Mouse (Mus musculus) liver, postnatal 0 days (tissue): ENCODE results near the gene Pakap. TPM values are rescaled to one million over a fixed set of nuclear protein-coding genes. Genes with fewer than 3 reads are reported as not detected.

Experiments
- ATAC-seq: fragments of 200-750 bp; cut with Nextera tagmentation; 2 replicates; pipeline ENCODE4 v1.8.0; 2017; ENCODE audit warnings: mild to moderate bottlenecking, moderate library complexity
- DNase-seq: peaks from one replicate; pipeline ENCODE4 v3.0.0-alpha.2; 2016
- H3K27ac ChIP-seq: fragments of 300-500 bp; sonication (generic); 2 replicates; pipeline ENCODE4 v1.5.1; 2014; ENCODE audit warnings: antibody characterized with exemption, moderate library complexity, mild to moderate bottlenecking, low read depth
- H3K27me3 ChIP-seq: fragments of 300-500 bp; sonication (generic); 2 replicates; pipeline ENCODE4 v1.6.1; 2014; ENCODE audit warnings: low read length, control low read depth, mixed read lengths; ENCODE audit not compliant: insufficient read depth
- H3K36me3 ChIP-seq: fragments of 300-500 bp; sonication (generic); replicated peaks from 2 replicates; pipeline ENCODE4 v1.6.1; 2014; ENCODE audit warnings: mild to moderate bottlenecking, control low read depth, low read length, moderate library complexity, mixed read lengths; ENCODE audit not compliant: insufficient read depth
- H3K4me1 ChIP-seq: fragments of 300-500 bp; sonication (generic); 2 replicates; pipeline ENCODE4 v1.6.1; 2014; ENCODE audit warnings: antibody characterized with exemption, mild to moderate bottlenecking, control low read depth; ENCODE audit not compliant: insufficient read depth
- H3K4me2 ChIP-seq: fragments of 300-500 bp; sonication (generic); 2 replicates; pipeline ENCODE4 v1.6.1; 2014; ENCODE audit warnings: low read depth, mild to moderate bottlenecking, low read length, moderate library complexity, mixed read lengths
- H3K4me3 ChIP-seq: fragments of 300-500 bp; sonication (generic); 2 replicates; pipeline ENCODE4 v1.5.1; 2014; ENCODE audit warnings: low read depth, low read length
- H3K9ac ChIP-seq: fragments of 300-500 bp; sonication (generic); replicated peaks from 2 replicates; pipeline ENCODE4 v1.6.1; 2014; ENCODE audit warnings: mild to moderate bottlenecking, moderate library complexity
- H3K9me3 ChIP-seq: fragments of 300-500 bp; sonication (generic); 2 replicates; pipeline ENCODE4 v1.6.1; 2016; ENCODE audit warnings: mild to moderate bottlenecking, control low read depth, low read length, mixed read lengths
- CTCF ChIP-seq: sonication (generic); IDR thresholded peaks from 2 replicates; pipeline ENCODE4 v1.5.1; 2016; ENCODE audit warnings: antibody characterized with exemption, low read depth
- EP300 ChIP-seq: IDR thresholded peaks from 2 replicates; pipeline ENCODE4 v1.6.1; 2016; ENCODE audit warnings: antibody characterized with exemption, low read depth, mild to moderate bottlenecking
- WGBS: fragments of 180-500 bp; shearing (Covaris S2); extraction: QIAGEN DNeasy Blood & Tissue Kit; methylation state at CpG from one replicate; pipeline ENCODE4 v1.1.7; 2014; ENCODE audit not compliant: insufficient replicate concordance; 5-methylcytosine and 5-hydroxymethylcytosine counted together
- polyA plus RNA-seq: library from polyadenylated mRNA; unstranded; fragments of >200 nt; fragmentation: Nextera tagmentation; extraction: Ambion mirVana; gene quantifications from 2 replicates; pipeline ENCODE4 v1.2.1, GENCODE M21; 2015

Pakap gene
- polyA plus RNA-seq, 1 experiment from 2014 or later: 0.79 TPM

DNA sequence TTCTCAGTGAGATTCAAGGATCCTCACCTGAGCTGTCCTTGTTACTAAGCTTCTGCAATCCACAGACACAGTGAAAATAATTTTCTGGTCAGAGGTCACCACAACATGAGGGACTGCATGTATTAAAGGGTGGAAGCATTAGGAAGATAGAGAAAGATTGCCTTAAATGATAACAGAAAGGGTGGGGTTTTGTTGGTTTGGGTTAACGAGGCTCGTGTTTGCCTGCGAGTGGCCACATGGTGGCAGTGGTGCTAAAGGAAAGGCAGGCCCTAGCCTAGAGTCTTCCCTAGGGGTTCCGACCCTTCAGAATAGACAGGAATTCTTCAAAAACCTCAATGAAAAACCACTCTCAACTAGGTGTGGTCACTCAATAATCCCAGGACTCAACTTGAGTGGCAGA is 333.2 kb downstream of the Pakap start:
- no peak for ATAC-seq
- Histone ChIP-seq H3K9me3 (no peaks in the 10 kb centered on the region), H3K27me3 (no peaks in the 10 kb centered on the region), H3K27ac (no peak overlapping the region), H3K36me3 (no peaks in the 10 kb centered on the region), H3K4me2 (no peak overlapping the region), H3K4me1 (no peaks in the 10 kb centered on the region), H3K9ac (no peak overlapping the region), H3K4me3 (no peak overlapping the region)
- 4% methylated on average over 4 of the region's 4 CpGs for WGBS
- peak; percentile 50 for DNase-seq
- TF ChIP-seq CTCF: peak; percentile 79
- TF ChIP-seq EP300: no peak

DNA sequence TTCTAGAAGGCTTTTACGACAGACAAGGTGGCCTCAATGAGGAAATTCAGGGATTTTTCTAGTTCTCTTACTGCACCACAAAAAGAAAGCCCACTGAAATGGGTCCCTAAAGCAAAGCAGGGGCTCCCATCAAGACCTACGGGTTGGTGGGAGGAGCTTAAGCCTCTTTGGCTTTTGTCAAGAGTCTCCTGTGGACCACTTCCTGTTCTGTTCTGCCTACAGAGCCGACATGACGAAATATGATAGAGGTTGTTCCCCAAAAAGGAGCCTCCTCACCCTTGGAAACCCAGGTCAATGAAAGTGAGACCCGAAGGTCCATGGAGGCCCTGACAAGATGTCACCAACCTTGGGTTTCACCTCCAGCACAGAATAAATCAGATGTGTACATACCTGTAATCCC is 334.6 kb downstream of the Pakap start:
- no peaks in the 10 kb centered on the region; the same call in 1 of the 2 replicates for H3K27me3 ChIP-seq
- no peak overlapping the region for H3K4me3 ChIP-seq
- H3K9me3 ChIP-seq: no peaks in the 10 kb centered on the region
- H3K4me2 ChIP-seq: no peak overlapping the region
- H3K27ac ChIP-seq: no peak overlapping the region
- ATAC-seq (no peak), DNase-seq (no peak)
- no peak overlapping the region for H3K9ac ChIP-seq
- no peaks in the 10 kb centered on the region for H3K36me3 ChIP-seq
- 42% methylated on average over 5 of the region's 5 CpGs for WGBS
- no peak for TF ChIP-seq CTCF
- no peak for TF ChIP-seq EP300
- no peaks in the 10 kb centered on the region for H3K4me1 ChIP-seq

DNA sequence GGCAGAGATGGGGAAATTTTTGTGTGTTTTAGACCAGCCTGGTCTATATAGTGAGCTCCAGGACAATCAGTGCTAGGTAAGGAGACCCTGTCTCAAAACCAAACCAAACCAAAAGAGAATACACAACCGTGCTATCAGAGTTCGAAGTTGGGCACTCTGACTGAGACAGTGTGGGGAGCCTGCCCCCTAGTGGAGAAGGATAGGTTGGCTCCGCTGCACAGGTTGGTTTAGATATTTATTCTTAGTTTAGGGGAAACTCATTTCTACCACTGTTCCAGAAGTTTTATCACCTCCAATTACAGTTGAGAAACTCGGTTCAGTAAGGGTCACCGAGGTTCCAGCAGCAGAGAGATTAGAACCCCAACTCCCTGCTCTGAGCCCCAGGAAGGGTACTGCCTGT is 336.2 kb downstream of the Pakap start:
- no peaks in the 10 kb centered on the region for H3K36me3 ChIP-seq
- WGBS: 6% methylated on average over 5 of the region's 5 CpGs
- TF ChIP-seq CTCF: peak; percentile 88
- TF ChIP-seq EP300: no peak
- no peak overlapping the region for H3K9ac ChIP-seq
- no peak overlapping the region for H3K27ac ChIP-seq
- ATAC-seq (peak; percentile 25; the same call in 1 of the 2 replicates), DNase-seq (peak; percentile 64)
- H3K9me3 ChIP-seq: no peaks in the 10 kb centered on the region
- no peaks in the 10 kb centered on the region; the same call in 1 of the 2 replicates for H3K4me1 ChIP-seq
- no peak overlapping the region for H3K4me2 ChIP-seq
- no peak overlapping the region for H3K4me3 ChIP-seq
- no peaks in the 10 kb centered on the region; the same call in 1 of the 2 replicates for H3K27me3 ChIP-seq

DNA sequence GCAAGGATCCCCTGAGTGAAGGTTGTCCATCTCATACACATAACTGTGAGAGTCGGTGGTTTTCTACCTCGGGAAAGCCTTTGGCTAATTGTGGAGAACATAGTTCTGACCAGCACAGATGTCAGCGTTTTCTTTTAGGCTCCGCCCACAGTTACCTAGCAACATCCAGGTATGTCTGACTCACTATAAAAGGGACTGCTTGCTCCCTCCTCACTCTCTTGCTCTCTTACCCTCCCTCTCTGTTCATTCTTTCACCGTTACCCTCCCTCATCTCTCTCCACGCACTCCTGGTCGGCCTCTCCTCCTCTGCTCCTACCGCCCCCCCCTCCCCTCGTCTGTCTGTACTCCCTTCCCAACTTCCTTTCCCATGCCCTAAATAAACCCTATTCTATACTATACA is 336.7 kb downstream of the Pakap start:
- Histone ChIP-seq H3K4me3 (no peak overlapping the region), H3K9ac (no peak overlapping the region), H3K9me3 (no peaks in the 10 kb centered on the region), H3K27me3 (no peaks in the 10 kb centered on the region; the same call in 1 of the 2 replicates), H3K27ac (no peak overlapping the region), H3K4me1 (no peaks in the 10 kb centered on the region; the same call in 1 of the 2 replicates), H3K4me2 (no peak overlapping the region), H3K36me3 (no peaks in the 10 kb centered on the region)
- ATAC-seq (no peak), DNase-seq (no peak)
- WGBS: 30% methylated on average over 9 of the region's 9 CpGs
- TF ChIP-seq EP300 (no peak), CTCF (no peak)

DNA sequence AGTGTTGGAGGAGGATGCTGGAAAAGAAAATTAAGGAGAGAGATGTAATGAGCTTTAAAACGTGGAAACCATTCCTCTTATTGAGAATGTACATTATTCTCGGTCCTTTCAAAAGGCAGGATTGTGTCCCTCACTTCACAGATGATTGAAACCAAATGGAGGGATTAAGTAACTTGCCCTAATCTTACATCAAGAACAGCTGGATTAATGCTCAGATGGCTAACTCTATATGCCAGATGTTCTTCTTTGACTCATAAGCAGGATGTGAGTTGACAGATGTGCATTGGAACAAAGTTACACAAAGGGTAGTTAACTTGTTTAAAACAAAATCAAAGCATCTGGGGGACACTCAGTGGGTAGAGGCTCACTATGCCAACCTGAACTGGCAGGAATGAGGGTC is 338.7 kb downstream of the Pakap start:
- Histone ChIP-seq H3K4me1 (no peaks in the 10 kb centered on the region; the same call in 1 of the 2 replicates), H3K4me2 (no peak overlapping the region), H3K36me3 (no peaks in the 10 kb centered on the region), H3K9ac (no peak overlapping the region), H3K9me3 (no peaks in the 10 kb centered on the region), H3K4me3 (no peak overlapping the region), H3K27ac (no peak overlapping the region), H3K27me3 (no peaks in the 10 kb centered on the region; the same call in 1 of the 2 replicates)
- 49% methylated on average over 2 of the region's 2 CpGs for WGBS
- ATAC-seq (no peak), DNase-seq (no peak)
- TF ChIP-seq EP300: no peak
- TF ChIP-seq CTCF: no peak

DNA sequence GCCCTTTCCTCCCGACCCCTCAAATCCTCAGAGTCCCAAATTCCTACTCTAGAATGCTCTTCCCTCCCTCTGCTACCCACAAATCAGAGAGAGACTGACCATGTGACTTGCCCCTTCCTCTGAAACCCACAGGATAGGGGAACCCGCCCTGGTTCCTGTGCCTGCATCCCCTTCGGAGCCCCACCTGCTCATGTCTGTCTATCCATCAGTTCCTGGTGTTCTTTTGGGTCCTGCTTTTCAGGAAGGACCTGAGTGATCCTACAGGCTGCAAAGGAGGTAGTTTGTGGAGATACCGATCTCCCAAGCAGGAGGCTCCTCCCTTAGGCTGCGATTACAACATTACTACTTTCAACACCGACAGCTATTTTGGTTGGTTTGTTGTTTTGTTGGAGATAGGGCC is 340.9 kb downstream of the Pakap start:
- H3K36me3 ChIP-seq: no peaks in the 10 kb centered on the region
- H3K4me3 ChIP-seq: no peak overlapping the region
- no peak overlapping the region for H3K4me2 ChIP-seq
- no peak overlapping the region for H3K9ac ChIP-seq
- no peak for ATAC-seq
- TF ChIP-seq CTCF: no peak
- no peak for TF ChIP-seq EP300
- DNase-seq: no peak
- no peaks in the 10 kb centered on the region for H3K9me3 ChIP-seq
- H3K27me3 ChIP-seq: no peaks in the 10 kb centered on the region; the same call in 1 of the 2 replicates
- H3K27ac ChIP-seq: no peak overlapping the region
- H3K4me1 ChIP-seq: no peaks in the 10 kb centered on the region; the same call in 1 of the 2 replicates
- 21% methylated on average over 6 of the region's 6 CpGs for WGBS

DNA sequence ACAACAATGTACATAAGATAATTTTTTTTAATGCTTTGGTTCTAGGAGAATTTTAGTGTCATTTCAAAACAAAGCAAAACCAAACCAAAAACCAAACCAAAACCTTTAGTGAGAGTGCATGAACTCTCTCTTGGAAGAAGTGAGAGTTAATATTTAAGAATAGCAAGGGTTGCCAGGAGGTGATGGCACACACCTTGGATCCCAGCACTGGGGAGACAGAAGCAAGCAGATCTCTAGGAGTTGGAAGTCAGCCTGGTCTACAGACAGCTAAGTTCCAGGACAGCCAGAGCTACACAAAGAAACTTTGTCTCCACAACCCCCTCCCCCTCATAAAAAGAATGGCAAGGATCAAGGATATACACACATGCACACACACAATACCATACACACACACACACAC is 345.0 kb downstream of the Pakap start:
- peaks cover 7% of the 10 kb centered on the region for H3K4me1 ChIP-seq
- no peak for DNase-seq
- no peak overlapping the region for H3K9ac ChIP-seq
- H3K4me2 ChIP-seq: no peak overlapping the region
- no peaks in the 10 kb centered on the region for H3K36me3 ChIP-seq
- H3K4me3 ChIP-seq: no peak overlapping the region
- H3K27ac ChIP-seq: no peak overlapping the region
- H3K27me3 ChIP-seq: no peaks in the 10 kb centered on the region
- TF ChIP-seq CTCF (no peak), EP300 (no peak)
- no peak for ATAC-seq
- no peaks in the 10 kb centered on the region for H3K9me3 ChIP-seq
